Mouse (Mus musculus): ENCODE results near the gene Hist2h3c2.

DNA sequence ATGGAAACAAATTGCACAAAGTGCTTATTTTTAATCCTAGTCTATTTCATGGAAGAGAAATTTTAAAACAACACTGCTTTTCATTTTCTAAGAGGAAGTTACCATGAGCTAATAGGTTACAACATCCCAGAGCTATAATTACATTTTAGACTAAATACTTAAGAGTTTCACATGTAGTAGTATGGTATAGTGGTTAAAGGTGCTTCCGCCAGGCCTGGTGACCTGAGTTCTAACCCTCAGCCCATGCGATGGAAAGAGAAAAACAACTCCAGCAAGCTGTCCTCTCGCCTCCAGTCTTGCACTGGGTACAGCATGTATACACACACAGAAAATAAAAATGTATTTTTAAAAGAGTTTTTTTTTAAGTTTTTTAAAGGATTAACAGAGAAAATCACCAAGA lies 12.9 kb upstream of the Hist2h3c2 start:
- TF ChIP-seq CTCF (IDR thresholded peaks at IDR 0.05; ENCODE audit: control insufficient read depth, insufficient read depth, insufficient read length) (no peak), MYOD1 (IDR thresholded peaks at IDR 0.05; ENCODE audit: control insufficient read depth, insufficient read length, low read depth) (no peak), MAX (IDR thresholded peaks at IDR 0.05) (no peak), USF1 (IDR thresholded peaks at IDR 0.05; ENCODE audit: low read depth) (no peak), CEBPB (IDR thresholded peaks at IDR 0.05; ENCODE audit: low read depth) (no peak), MYOG (IDR thresholded peaks at IDR 0.05; ENCODE audit: control insufficient read depth, extremely low read depth, insufficient read length) (no peak), FOSL1 (IDR thresholded peaks at IDR 0.05; ENCODE audit: insufficient read depth, low read length, poor library complexity, severe bottlenecking) (no peak)
